Mouse (Mus musculus): Measurements from ENCODE around the gene Nudt15. TPM values are rescaled to one million over a fixed set of nuclear protein-coding genes. Genes with fewer than 3 reads are reported as not detected.

Nudt15 gene
- 15.7 to 26.2 TPM (median 21.6 TPM) in 4 replicates for total RNA-seq (2023)

DNA sequence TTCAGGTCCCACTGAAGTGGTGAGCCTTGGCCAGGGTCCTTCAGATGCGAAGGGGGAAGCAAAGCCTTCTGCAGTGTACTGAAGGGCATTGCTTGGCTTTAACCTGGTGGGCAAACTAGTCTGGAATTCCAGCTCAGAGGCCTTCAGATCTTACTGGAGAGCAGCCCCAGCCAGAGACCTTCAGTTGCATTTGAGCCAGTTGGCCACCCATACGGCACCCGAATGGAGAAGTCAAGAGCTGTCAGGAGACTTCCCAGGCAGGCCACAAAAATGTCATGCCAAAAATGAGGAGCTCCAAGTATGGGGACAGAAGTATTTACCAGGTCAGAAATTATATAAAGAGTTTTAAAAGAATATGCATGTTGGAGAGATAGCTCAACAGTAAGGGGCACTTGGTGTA is at the start of gene Nudt15:
Nudt15 (minus strand) TSS at position 192 of the 400 bp plus-strand sequence.

DNA sequence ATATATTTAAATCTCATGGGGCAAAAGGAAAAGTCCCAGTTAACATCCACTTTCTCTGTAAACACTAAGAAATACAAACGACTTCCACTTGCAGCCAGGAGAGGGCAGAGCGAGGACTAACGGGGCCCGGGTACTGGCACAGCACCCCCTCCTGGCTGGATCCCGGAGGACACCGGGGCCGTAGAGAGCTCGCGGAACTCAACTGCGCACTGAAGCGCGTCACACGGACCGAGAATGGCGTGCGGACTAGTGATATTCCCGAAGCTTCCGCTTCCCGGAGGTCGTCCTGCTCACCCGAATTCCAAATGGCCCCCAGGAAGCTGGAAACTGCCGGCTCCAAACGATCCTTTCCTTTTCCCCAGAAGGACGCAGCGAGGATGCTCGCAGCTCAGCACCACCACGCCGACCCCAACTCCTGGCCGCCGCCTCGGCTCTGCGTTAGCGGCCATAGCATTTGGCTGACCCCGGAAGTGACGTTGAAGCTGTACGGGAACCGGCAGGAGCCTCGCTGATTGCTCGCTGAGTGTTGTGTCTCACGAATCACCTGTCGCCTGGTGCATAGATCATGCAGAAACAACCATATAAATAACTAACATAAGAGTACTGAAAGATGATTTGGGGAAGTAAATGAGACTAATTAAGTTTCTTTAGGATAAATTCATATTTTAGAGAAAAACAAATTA is 23.1 kb downstream of the Nudt15 start, which contains the start of gene Sucla2:
Sucla2 (plus strand) TSS at position 554 of the 683 bp plus-strand sequence.

DNA sequence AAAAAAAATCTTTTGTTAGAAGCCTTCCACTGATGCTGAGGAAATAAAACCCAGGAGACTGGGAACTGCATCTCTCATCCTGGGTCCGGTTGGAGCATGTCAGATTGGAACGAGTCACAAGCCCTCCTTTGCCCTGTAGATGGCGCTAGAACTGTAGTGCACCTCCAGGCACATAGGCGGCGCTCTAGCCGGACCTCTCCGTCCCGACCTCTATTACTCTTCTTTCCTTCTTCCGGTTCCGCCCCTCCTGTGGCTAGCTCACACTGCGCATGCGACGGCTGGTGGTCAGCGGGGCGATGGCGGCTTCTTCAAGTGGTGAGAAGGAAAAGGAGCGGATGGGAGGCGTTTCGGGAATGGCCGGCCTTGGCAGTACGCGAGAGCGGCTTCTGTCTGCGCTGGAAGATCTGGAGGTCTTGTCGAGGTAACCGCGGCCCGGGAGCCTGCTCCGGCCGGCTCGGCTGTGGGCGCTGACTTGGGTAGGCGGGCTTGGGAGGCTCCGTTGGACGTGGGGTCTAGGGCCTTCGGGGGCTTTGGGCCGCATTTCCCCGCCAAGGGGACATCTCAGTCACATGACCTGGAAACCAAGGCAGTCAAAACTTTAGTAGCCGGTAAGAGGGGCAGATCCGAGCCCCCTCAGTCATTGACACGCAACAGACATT is 38.1 kb downstream of the Nudt15 start, which contains the start of gene Med4:
Med4 (plus strand) TSS at position 261 of the 659 bp plus-strand sequence.

Other genes with a start within 250 kb of the Nudt15 start
- 89.5 to 101 TPM (median 95.7 TPM) in 4 replicates for gene Rb1, start 222.4 kb downstream of the Nudt15 start, total RNA-seq (2023)
- gene Itm2b, start 163.0 kb downstream of the Nudt15 start, total RNA-seq (2023), result 349 to 367 TPM (median 362 TPM) in 4 replicates
- gene Med4, start 38.2 kb downstream of the Nudt15 start, total RNA-seq (2023), result 44.8 to 58.8 TPM (median 50.9 TPM) in 4 replicates
- gene Sucla2, start 22.9 kb downstream of the Nudt15 start, total RNA-seq (2023), result 36.1 to 48.2 TPM (median 38.6 TPM) in 4 replicates
- not detected in 4 replicates for gene Gm21750, start 113.0 kb upstream of the Nudt15 start, total RNA-seq (2023)

All from B cell, adult 62 days (primary cell).